Mouse (Mus musculus) liver (tissue): ENCODE data around the gene Mtnr1a.
"Not testable (repeated sequence)": the region's sequence is repeated elsewhere in the genome, so short reads cannot be mapped to it uniquely, and the experiment has no call there.

Source experiments
- DNase-seq: peaks from one replicate; pipeline ENCODE4 v3.0.0-alpha.2; 2020; ENCODE audit warnings: mixed read lengths

The Mtnr1a gene

GRCm38 (mm10) chr8:45068759-45069386, at the start of gene Mtnr1a:
Mtnr1a (plus strand) TSS chr8:45069137.
- DNase-seq = peak; percentile 79

DNA sequence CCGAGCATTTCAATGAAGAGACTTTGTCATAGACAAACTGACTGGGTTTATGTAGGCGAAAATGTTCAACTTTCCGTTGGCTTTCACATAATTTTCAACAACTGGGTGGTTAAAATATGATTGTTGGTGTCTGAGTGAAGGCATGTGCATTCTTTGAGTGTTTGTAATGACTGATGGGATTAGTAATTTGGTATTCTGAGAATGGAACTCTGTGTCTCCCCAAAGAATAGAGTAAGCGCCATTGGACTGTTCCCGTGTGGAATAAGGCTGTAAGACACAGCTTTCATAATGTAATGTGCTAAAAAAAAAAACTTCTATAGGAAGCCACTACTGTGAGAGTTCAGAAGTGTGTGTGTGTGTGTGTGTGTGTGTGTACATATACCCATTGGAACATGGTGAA, 49.7 kb upstream of the Mtnr1a start:
- no peak for DNase-seq

GRCm38 (mm10) chr8:45021171-45021570, 47.8 kb upstream of the Mtnr1a start:
- DNase-seq = no peak

DNA sequence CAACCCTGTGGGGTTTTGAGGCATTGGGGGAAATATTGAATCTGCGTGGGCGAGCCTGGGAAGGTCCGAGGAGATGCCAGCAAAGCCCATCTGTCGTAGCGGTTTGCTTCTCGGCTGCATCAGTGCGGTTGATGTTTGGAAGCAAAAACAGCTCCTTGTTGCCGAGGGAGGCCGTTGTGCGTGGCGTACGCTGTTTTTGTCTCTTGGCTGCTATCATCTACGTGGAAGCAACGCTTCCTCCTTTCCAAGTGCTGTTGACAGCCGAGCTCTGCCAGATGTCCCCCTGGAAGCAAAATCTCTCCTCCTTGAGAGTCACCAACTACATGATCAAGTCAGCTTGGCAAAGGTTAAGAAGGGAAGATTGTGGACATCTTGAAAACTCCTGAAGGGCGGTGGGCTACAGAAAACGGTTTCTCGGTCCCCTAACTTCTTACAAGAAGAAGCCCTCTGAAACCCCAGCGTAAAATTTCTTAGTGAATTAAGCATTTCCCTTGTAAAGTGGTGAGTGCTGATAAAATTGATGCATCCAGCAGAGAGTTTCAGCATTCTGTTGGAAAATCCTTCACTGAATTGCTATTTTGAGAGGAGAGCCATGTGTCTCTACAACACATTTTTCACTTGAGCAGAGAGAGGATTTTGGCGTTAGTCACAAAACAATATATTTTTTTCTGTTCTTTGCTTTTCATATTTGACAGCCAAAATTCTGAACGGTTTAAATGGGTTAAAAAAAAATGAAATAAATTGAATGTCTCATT, 46.8 kb upstream of the Mtnr1a start:
- DNase-seq = no peak

DNA sequence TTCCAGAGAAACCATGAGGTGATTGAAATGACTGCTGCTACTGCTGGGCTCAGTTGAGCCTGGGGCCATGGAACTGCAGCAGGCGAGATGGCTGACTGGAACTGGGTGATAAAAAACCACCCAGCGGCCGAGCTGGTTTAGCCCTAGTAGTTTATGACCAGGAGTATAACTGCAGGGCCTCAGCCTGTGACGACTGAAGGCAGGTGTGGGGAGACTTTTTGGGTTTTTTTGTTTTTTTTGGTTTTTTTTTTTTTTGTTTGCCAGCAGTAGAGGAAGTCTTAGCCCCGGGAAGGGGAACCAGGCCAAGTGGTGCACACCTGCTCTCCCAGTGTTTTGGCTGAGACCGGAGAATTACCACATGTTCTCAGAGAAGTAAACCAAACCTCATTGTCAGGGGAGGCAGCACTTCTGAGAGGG, 40.8 kb upstream of the Mtnr1a start:
- DNase-seq = no peak

DNA sequence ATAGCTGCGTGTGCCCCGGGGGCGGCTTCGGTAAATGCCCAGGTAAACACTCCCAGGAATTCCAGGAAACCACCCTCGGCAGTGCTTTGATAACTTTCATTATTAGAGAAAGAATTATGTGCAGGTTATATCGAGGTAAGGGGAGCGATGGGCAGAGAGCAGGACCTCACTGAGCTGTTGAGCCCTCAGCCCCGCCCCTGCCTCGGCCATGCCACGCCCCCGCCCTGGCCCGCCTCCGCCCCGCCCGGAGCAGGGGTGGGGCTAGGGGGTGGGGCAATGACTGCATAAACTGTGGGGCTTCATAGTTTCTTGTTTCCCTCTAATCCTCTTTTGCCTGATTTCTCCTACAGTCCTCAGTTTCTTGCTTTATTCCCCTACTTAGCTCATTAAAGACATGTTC, 30.6 kb upstream of the Mtnr1a start:
- DNase-seq = no peak

GRCm38 (mm10) chr8:45044160-45044559, 24.8 kb upstream of the Mtnr1a start:
- no peak for DNase-seq

DNA sequence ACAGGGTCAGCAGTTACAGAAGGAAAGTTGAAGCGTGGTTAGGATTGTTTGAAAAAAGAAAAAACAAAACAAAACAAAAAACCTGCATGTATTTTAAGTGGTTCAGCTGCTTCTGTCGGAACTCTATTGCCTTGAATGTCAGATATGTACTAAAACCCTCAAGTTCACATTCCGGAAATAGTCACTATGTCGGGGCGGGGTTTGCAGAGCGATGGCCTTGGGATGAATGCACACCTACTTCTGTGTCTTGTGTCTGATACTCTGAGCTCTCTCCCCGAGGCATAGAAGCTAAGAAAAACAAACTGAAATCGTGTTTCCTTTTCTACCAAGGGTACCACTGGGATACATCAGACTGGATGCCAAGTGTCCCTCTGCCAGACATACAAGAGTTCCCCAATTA, 18.5 kb upstream of the Mtnr1a start:
- DNase-seq = no peak

DNA sequence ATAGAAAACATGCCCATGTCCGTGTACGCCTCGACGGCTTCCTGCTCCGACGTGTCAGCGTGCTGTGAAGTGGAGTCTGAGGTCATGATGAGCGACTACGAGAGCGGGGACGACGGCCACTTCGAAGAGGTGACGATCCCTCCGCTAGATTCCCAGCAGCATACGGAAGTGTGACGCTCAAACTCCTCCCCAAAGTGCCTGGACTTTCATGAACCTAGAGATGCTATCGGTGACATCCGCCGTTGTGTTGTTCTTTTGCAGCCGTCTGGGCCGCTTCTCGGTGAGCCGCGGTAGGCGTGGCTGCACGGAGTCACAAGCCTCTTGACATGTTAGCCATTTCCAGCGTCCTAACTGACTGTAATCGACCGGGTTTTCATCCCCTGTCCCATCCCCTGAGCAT, 17.7 kb upstream of the Mtnr1a start:
- DNase-seq = no peak

- no peak for DNase-seq
Measured at GRCm38 (mm10) chr8:45052205-45052604, 16.7 kb upstream of the Mtnr1a start.

- no peak for DNase-seq
Measured at GRCm38 (mm10) chr8:45052618-45053017, 16.3 kb upstream of the Mtnr1a start.

DNA sequence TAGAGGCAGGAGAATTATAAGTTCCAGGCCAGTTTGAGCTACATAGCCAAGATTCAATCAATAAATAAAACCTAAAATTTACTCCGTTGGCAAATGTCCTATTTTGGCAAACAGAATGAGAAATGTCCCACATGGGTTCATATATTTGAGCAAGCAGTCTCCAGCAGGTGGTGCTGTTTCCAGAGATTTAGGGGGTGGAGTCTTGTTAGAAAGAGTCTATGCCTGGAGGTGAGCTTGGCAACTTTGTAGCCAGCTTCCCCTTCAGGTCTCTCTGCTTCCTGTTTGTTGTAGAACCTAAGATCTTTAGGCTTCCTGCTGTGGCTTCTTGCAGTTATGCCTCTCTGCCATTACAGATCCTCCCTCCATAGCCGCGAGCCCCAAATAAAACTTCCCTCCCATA, 13.4 kb upstream of the Mtnr1a start:
- no peak for DNase-seq

- no peak for DNase-seq
Measured at GRCm38 (mm10) chr8:45056810-45057209, 12.1 kb upstream of the Mtnr1a start.

DNA sequence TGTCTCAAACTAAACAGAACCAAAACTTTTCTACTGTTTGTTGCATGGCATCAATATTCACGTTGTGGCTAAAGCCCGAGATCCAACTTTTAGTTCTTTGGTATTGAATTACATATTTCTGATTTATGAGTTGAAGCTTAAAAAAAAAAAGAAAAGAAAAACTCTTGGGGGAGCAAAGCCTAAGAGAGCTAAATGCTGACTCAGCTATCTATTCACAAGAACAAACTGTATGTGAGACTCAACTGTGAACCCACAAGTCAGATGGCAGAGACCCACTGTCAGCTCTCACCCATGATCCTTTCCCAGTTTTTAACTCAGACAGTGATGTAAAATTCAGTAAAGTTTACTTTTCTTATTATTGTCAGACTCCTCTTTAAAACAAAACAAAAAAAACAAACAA, 8.9 kb upstream of the Mtnr1a start:
- no peak for DNase-seq

- no peak for DNase-seq
Measured at GRCm38 (mm10) chr8:45062311-45062710, 6.6 kb upstream of the Mtnr1a start.

DNA sequence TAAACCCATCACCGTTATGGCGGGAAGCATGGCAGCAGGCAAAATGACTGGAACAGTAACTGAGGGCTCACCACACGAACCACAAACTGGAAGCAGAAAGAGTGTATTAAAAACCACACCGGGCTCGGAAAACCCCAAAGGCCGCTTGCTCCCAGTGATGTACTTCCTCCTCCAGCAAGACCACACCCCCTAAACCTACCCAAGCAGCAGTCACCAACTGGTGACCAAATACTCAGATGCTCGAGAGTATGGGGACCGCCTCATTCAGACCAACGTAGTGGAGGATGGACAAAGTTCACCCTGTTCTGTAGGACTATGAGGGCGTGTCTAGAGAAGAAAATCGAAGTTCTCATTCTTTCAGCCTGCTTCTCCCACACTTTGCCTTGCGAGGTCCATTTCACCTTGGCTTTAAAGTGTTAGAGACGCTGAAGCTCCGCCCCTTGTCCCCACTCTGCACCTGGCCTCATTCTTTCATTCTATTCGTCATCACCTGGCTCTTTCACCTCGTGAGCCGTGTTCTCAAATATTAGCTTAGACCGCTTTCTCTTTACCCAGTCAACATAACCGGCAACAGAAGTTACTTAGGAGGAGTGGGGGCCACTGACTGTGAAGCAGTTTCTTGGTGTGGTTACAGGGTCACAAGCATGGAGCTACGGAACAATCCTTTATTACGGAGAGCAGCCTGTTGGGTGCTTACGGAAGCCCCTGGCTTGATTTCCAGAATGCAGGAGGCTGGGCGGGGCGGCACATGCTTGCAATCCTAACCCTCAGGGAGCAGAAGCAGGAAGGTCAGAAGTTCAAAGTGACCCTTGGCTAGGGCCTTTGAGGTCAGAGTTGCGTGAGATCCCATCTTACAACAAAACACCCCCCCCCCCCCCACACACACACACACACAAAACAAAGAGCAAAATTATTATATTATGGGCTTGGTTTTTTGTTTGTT, 5.7 kb upstream of the Mtnr1a start:
- DNase-seq = no peak

- DNase-seq = no peak
Measured at GRCm38 (mm10) chr8:45064197-45064869, 4.6 kb upstream of the Mtnr1a start.

GRCm38 (mm10) chr8:45065391-45065790, 3.5 kb upstream of the Mtnr1a start:
- not testable (repeated sequence) for DNase-seq

DNA sequence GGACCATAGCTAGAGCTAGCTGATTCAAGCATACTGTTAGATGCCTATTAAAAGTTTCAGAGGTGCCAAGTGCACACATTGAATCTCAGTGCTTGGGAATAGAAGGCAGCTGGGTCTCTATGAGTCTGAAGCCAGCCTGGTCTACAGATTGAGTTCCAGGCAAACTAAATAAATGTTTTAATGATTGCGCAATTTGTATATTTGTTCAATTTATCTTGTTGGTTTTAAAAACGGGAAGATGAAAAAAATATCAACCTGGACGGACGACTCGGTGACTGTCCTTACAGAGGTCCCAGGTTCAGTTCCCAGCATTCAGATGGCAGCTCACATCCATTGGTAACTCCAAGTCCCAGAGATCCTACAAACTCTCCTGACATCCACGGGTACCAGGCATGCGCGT, 2.0 kb downstream of the Mtnr1a start:
- DNase-seq = no peak

DNA sequence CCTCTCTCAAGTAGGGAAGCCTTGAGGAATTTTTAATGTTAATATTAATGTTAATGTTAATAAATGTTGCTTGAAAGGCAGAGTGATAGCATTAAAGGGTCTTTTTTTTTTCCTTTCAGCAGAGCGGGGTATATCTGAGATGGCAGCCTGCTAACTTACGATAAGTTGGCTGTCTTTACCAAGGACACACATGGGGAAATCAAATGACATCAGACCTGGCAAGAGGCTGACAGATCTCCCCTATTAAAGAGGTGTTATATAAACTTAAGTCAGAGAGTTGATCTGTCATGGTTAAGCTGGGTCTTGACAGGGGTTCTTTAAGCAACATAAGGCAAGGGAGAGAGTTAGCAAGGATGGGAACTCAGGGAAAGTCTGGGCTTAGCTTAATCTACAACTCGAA, 11.9 kb downstream of the Mtnr1a start:
- DNase-seq = no peak

GRCm38 (mm10) chr8:45093599-45093998, 24.7 kb downstream of the Mtnr1a start:
- DNase-seq = no peak

DNA sequence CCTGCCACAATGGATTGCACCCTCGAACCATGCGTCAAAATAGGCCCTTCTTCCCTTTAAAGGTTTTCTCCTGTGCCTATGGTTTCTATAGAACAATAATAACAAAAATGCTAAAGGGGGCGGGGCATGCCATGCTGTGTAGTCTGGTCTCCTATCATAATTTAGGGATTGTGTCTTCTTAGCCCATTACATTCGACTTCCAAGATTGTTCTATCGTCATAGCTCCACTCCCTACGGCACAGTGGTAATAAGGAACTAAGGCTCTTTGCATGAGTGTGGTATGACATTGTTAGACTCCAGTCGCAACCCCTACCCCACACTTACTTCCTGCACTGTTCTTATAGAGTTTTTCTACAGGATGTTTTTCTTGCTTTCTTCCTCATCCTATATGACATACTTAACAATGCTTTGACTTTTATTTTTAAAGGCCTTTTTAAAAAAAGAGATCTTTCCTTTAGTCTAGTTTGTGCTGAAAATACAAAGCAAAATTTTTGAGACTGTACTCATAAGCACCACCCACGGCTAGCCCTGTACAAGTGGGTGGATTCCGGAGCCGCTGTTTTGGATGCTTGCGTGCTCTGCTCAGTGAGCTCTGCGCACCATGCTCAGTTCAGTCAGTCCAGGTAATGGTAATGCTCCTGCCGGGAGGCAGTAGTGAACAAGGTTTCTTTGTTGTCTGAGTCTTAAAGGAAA, 40.6 kb downstream of the Mtnr1a start:
- no peak for DNase-seq
